Mouse (Mus musculus): ENCODE measurements around the gene Grk6. TPM values are rescaled to one million over a fixed set of nuclear protein-coding genes. Genes with fewer than 3 reads are reported as not detected.

The Grk6 gene
- 53.1 and 58.5 TPM in 2 replicates for polyA plus RNA-seq (2016; fragmentation: Nextera tagmentation; extraction: Ambion mirVana)

- H3K9me3 ChIP-seq = no peaks in the 10 kb centered on the region
- H3K27me3 ChIP-seq = no peaks in the 10 kb centered on the region
- under 1% methylated on average over 34 of the region's 35 CpGs for WGBS
- H3K9ac ChIP-seq (replicated peaks) = peak within 1 kb of the TSS; percentile 97
- peak; percentile 96 for ATAC-seq (ENCODE audit: low FRiP score, low read depth)
- H3K36me3 ChIP-seq = peaks cover 11% of the 10 kb centered on the region
- H3K27ac ChIP-seq (replicated peaks) = peak within 1 kb of the TSS; percentile 93
- H3K4me2 ChIP-seq (replicated peaks) = peak within 1 kb of the TSS; percentile 90
- H3K4me1 ChIP-seq = peaks cover 34% of the 10 kb centered on the region
- peak within 1 kb of the TSS; percentile 88 for H3K4me3 ChIP-seq
These were observed at the start of gene Grk6 for GRCm38 (mm10) chr13:55444937-55445315. Grk6 (plus strand) TSS chr13:55445072.

- no peak within 1 kb of the TSS for H3K9ac ChIP-seq (replicated peaks)
- 85% methylated on average over 1 of the region's 1 CpGs for WGBS
These were observed 46.8 kb upstream of the Grk6 start, which contains the start of gene Slc34a1 for GRCm38 (mm10) chr13:55398088-55398487. Slc34a1 (plus strand) TSS chr13:55398187.

GRCm38 (mm10) chr13:55399300-55400038 is 45.4 kb upstream of the Grk6 start:
- H3K9me3 ChIP-seq = no peaks in the 10 kb centered on the region
- H3K4me3 ChIP-seq = no peak overlapping the region
- H3K27me3 ChIP-seq = peaks cover 21% of the 10 kb centered on the region
- no peak for ATAC-seq (ENCODE audit: low FRiP score, low read depth)
- peaks cover 5% of the 10 kb centered on the region; the same call in 1 of the 2 replicates for H3K4me1 ChIP-seq
- no peak overlapping the region for H3K27ac ChIP-seq (replicated peaks)
- no peak overlapping the region for H3K9ac ChIP-seq (replicated peaks)
- WGBS = 66% methylated on average over 5 of the region's 5 CpGs
- H3K4me2 ChIP-seq (replicated peaks) = no peak overlapping the region
- H3K36me3 ChIP-seq = no peaks in the 10 kb centered on the region

More at GRCm38 (mm10) chr13:55398088-55398487, 46.8 kb upstream of the Grk6 start, which contains the start of gene Slc34a1:
- H3K27me3 ChIP-seq = peaks cover 18% of the 10 kb centered on the region
- H3K4me2 ChIP-seq (replicated peaks) = no peak within 1 kb of the TSS
- H3K9me3 ChIP-seq = no peaks in the 10 kb centered on the region
- ATAC-seq (ENCODE audit: low FRiP score, low read depth) = no peak
- no peak within 1 kb of the TSS for H3K4me3 ChIP-seq
- H3K4me1 ChIP-seq = no peaks in the 10 kb centered on the region
- H3K27ac ChIP-seq (replicated peaks) = no peak within 1 kb of the TSS
- H3K36me3 ChIP-seq = no peaks in the 10 kb centered on the region

- no peak overlapping the region for H3K4me2 ChIP-seq (replicated peaks)
- peaks cover 5% of the 10 kb centered on the region; the same call in 1 of the 2 replicates for H3K4me1 ChIP-seq
- H3K9ac ChIP-seq (replicated peaks) = no peak overlapping the region
- peaks cover 21% of the 10 kb centered on the region for H3K27me3 ChIP-seq
- 86% methylated on average over 1 of the region's 1 CpGs for WGBS
- no peak for ATAC-seq (ENCODE audit: low FRiP score, low read depth)
- H3K9me3 ChIP-seq = no peaks in the 10 kb centered on the region
- H3K36me3 ChIP-seq = no peaks in the 10 kb centered on the region
- H3K4me3 ChIP-seq = no peak overlapping the region
- no peak overlapping the region for H3K27ac ChIP-seq (replicated peaks)
These were observed 44.9 kb upstream of the Grk6 start for GRCm38 (mm10) chr13:55400039-55400346.

- Histone ChIP-seq H3K9ac (replicated peaks) (no peak overlapping the region), H3K4me1 (peaks cover 14% of the 10 kb centered on the region), H3K9me3 (no peaks in the 10 kb centered on the region), H3K36me3 (no peaks in the 10 kb centered on the region), H3K27ac (replicated peaks) (0 out of 2 replicates have a peak overlapping the region, but pooled peaks have one; percentile 7), H3K4me3 (no peak overlapping the region), H3K27me3 (peaks cover 27% of the 10 kb centered on the region), H3K4me2 (replicated peaks) (no peak overlapping the region)
- ATAC-seq (ENCODE audit: low FRiP score, low read depth) = no peak
- 71% methylated on average over 7 of the region's 7 CpGs for WGBS
These were observed 41.6 kb upstream of the Grk6 start for GRCm38 (mm10) chr13:55403266-55403665.

GRCm38 (mm10) chr13:55403935-55404852 is 40.7 kb upstream of the Grk6 start:
- no peak for ATAC-seq (ENCODE audit: low FRiP score, low read depth)
- no peak overlapping the region for H3K4me3 ChIP-seq
- no peak overlapping the region for H3K4me2 ChIP-seq (replicated peaks)
- H3K9me3 ChIP-seq = no peaks in the 10 kb centered on the region
- H3K9ac ChIP-seq (replicated peaks) = no peak overlapping the region
- no peaks in the 10 kb centered on the region for H3K36me3 ChIP-seq
- H3K27ac ChIP-seq (replicated peaks) = peak overlapping the region; percentile 7; the same call in 1 of the 2 replicates
- 77% methylated on average over 15 of the region's 15 CpGs for WGBS
- peaks cover 22% of the 10 kb centered on the region for H3K27me3 ChIP-seq
- peaks cover 14% of the 10 kb centered on the region for H3K4me1 ChIP-seq

GRCm38 (mm10) chr13:55404853-55405782 is 39.8 kb upstream of the Grk6 start:
- peak overlapping the region; percentile 56 for H3K27ac ChIP-seq (replicated peaks)
- WGBS = 19% methylated on average over 11 of the region's 11 CpGs
- H3K9ac ChIP-seq (replicated peaks) = no peak overlapping the region; the same call in 1 of the 2 replicates
- H3K4me2 ChIP-seq (replicated peaks) = peak overlapping the region; percentile 7; the same call in 1 of the 2 replicates
- H3K4me1 ChIP-seq = peaks cover 14% of the 10 kb centered on the region
- no peaks in the 10 kb centered on the region for H3K9me3 ChIP-seq
- ATAC-seq (ENCODE audit: low FRiP score, low read depth) = peak; percentile 85
- no peak overlapping the region for H3K4me3 ChIP-seq
- H3K27me3 ChIP-seq = peaks cover 22% of the 10 kb centered on the region; the same call in 1 of the 2 replicates
- H3K36me3 ChIP-seq = no peaks in the 10 kb centered on the region

GRCm38 (mm10) chr13:55405783-55406390 is 39.0 kb upstream of the Grk6 start:
- peaks cover 14% of the 10 kb centered on the region for H3K4me1 ChIP-seq
- H3K9me3 ChIP-seq = no peaks in the 10 kb centered on the region
- no peak overlapping the region for H3K4me3 ChIP-seq
- peak overlapping the region; percentile 56 for H3K27ac ChIP-seq (replicated peaks)
- 53% methylated on average over 13 of the region's 13 CpGs for WGBS
- ATAC-seq (ENCODE audit: low FRiP score, low read depth) = peak; percentile 38; the same call in 1 of the 2 replicates
- H3K36me3 ChIP-seq = no peaks in the 10 kb centered on the region
- H3K4me2 ChIP-seq (replicated peaks) = peak overlapping the region; percentile 7; the same call in 1 of the 2 replicates
- peaks cover 22% of the 10 kb centered on the region; the same call in 1 of the 2 replicates for H3K27me3 ChIP-seq
- no peak overlapping the region; the same call in 1 of the 2 replicates for H3K9ac ChIP-seq (replicated peaks)

- WGBS = 90% methylated on average over 4 of the region's 4 CpGs
- ATAC-seq (ENCODE audit: low FRiP score, low read depth) = no peak
- H3K27me3 ChIP-seq = peaks cover 20% of the 10 kb centered on the region; the same call in 1 of the 2 replicates
- no peaks in the 10 kb centered on the region for H3K9me3 ChIP-seq
- no peaks in the 10 kb centered on the region for H3K36me3 ChIP-seq
- H3K4me1 ChIP-seq = peaks cover 14% of the 10 kb centered on the region
- H3K9ac ChIP-seq (replicated peaks) = no peak overlapping the region
- H3K4me2 ChIP-seq (replicated peaks) = no peak overlapping the region
- no peak overlapping the region for H3K4me3 ChIP-seq
- no peak overlapping the region for H3K27ac ChIP-seq (replicated peaks)
These were observed 37.5 kb upstream of the Grk6 start for GRCm38 (mm10) chr13:55407341-55407740.

GRCm38 (mm10) chr13:55408546-55409120 is 36.2 kb upstream of the Grk6 start:
- no peak overlapping the region for H3K4me3 ChIP-seq
- no peaks in the 10 kb centered on the region for H3K9me3 ChIP-seq
- no peak overlapping the region for H3K9ac ChIP-seq (replicated peaks)
- no peaks in the 10 kb centered on the region for H3K36me3 ChIP-seq
- H3K27ac ChIP-seq (replicated peaks) = no peak overlapping the region
- WGBS = 88% methylated on average over 19 of the region's 19 CpGs
- H3K27me3 ChIP-seq = peaks cover 20% of the 10 kb centered on the region
- no peak for ATAC-seq (ENCODE audit: low FRiP score, low read depth)
- no peak overlapping the region for H3K4me2 ChIP-seq (replicated peaks)
- H3K4me1 ChIP-seq = peaks cover 13% of the 10 kb centered on the region

Data from midbrain, embryonic 12.5 days (tissue).